Mouse (Mus musculus): ENCODE results near the gene Snx10.
A peak's percentile ranks its signal among the peaks of the same experiment; 100 is the strongest.

The Snx10 gene

DNA sequence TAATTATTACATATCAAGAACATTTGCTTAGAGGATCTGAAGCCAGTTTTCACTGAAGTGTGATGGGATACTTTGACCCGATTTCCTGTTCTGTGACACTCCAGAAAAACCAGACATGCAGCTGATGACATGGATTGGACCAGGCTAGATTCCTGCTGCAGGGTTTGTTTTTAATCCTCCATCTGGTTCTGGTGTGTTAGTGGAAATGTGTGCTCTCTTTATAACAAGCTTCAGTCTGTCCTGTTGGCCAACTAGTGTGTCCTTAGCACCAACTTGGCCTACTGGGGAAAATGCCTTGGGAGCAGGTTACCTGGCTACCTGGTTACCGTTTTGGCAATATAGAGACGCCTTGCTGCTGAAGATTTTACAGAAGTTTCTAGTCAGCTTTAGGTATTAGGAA is 63.6 kb downstream of the Snx10 start:
- DNase-seq: no peak

DNA sequence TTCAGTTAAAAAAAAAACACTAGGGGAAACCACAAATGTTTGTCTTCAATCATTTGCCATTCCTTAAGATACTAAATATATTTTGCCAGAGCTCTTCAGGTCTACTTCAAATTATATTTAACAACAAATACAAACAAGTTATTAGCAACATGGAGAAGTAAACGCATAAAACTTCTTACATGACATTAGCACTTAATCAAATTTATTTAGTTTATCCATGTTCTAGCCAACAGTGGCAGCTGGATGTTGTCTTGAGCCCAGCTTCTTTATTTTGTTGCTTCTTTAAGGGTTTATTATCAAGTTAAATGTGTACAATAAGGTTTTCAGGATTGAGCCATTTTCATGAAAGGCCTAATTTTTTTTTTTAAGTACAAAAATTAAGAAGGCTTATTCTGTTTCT is 67.6 kb downstream of the Snx10 start:
- DNase-seq: no peak

DNA sequence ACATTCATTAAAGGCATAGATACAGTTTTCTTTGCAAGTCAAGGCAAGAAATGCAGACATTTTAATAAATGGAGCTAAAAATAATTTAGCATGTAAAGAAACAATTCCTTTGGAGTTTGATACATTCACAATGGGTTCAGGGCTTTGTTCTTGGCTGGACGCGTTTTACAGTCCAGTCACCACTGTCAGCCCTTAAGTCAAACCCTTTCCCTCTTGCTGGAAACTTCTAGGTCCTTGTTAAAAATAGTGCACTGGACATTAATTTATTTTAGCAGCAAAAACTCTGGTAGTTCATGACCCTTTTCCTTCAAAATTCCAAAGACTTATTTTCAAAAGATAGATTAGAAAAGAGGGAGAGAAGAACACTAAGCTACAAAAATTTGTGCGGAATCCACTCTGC is 68.1 kb downstream of the Snx10 start:
- DNase-seq: no peak

DNA sequence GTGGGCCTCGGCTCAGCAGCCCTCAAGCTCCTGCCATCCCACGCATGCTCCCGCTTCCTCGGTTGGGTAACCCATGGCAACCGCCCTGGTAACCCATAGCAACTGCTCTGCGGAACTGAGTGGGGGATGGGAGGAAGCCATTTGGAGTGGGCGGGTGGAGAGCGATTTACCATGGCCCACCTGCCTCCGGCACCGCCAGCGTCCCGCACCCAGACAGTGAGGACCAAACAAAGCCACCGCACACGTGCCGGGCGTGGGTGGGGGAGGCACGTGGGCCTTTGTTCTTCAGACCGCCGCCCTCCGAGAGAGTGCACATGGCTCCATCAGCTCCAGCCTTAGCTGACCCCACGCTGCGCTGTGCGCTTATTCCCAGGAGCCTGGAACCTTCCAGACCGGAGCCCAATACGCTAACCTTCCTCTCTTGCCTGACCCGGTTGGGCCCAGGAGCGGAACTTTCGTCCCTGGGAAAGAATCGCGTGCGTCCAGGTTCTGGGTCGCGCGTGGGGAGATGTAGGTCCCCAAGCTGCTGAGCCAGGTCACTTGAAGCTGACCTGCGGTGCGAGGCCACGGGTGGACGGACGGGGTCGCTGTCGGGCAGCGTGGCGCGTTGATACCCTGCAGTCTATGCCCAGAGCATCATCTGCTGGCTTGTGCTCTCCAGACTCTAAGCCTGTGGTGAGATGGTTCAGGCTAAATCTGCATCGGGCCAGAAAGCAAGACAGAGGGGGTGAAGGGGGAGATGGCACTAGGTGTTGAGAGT is 68.8 kb downstream of the Snx10 start:
- peak; percentile 99 for DNase-seq

DNA sequence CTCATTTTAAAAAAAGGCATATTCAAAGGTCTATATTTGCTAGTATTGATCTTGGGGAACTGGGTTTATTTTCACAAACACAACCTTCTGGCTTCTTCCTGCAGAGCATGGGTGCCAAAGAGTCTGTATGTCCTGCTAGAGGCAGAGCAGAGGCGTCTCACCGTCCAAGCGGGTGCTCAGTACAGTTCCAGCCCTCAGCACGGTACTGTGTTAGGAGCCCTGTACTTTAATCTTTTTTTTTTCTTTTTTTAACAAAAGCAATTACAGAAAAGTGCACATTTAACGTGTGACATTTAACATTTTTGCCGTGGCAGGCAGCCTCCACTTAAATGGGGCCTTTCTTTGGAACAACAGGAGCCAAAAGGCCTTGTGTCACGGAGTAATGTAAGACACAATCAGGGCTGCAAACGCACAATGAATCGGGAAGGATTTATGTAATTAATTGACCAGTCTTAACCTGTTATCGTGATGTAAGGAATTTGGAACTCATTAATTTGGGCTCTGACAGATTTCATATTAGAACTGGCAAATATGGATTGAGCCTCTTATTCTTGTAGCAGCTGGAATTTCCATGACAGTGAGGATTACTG is 69.8 kb downstream of the Snx10 start:
- peak; percentile 43 to 59 for DNase-seq

DNA sequence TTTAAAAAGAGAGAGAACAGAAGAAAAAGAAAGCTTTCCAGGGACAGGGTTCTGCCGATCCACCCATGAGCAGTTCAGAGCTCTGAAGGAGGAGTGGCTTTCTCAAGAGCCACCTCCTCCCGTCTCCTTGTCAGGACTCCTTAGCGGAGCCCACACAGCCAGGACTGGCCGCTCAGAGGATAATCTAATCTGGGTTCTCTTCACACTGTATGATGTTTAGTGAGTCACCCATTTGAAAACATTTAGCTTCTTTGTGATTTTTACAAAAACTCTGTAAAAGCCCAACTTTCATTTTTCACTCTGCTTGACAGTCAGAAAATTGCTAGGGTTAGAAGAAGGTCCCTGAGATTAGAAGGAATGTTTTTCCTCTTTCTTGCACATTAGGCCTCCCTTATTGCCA is 70.8 kb downstream of the Snx10 start:
- no peak for DNase-seq

DNA sequence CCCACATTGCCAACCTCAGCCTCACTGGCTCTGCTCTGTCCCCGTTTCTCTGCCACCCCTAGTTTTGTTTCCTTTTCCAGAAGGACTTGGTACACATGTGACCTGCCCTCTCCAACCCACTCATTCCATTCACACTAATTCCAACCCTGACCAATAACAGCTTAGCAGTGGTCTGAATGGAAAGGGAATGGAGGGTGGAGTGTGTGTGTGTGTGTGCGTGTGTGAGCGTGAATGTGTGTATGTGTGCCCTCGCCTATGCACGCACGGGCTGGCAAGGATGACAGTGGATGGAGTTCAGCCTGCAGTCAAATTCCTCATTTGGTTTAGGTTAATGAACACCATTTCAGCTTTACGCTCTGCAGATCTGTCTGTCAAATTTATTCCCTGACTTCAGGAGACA is 74.4 kb downstream of the Snx10 start:
- no peak for DNase-seq

DNA sequence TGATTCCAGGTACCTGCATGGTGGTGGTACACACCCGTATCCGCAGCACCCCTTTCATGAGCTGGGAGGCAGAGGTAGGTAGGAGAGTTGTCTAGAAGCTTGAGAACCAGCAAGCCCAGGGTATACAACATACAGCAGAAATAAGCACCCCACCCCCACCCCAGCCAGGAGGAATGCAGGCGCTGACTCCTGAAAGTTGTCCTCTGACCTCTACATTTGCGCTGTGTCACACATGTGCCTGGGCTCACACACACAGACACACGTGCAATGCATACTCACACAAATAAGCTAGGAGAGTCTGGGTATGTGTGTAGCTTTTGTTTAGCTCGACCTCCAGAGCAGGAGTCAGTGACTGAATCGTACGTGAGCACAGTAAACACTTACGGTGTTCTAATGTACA is 76.7 kb downstream of the Snx10 start:
- DNase-seq: no peak

DNA sequence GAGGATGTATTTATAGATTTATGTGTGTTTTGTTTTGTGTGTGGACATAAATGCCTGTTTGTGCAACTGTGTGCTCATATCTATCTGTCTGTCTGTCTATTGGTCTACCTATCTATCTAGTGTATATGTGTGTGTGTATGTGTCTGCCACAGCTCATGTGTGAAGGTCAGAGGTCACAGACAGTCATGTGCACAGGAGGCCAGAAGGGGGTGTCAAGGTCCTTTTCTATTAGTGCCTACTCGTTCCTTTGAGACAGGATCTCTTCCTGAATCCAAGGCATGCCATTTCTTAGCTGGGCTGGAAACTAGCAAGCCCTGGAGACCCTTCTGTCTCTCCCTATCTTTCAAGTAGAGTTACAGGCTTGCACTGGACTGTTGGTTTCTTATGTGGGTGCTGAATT is 78.6 kb downstream of the Snx10 start:
- no peak for DNase-seq

DNA sequence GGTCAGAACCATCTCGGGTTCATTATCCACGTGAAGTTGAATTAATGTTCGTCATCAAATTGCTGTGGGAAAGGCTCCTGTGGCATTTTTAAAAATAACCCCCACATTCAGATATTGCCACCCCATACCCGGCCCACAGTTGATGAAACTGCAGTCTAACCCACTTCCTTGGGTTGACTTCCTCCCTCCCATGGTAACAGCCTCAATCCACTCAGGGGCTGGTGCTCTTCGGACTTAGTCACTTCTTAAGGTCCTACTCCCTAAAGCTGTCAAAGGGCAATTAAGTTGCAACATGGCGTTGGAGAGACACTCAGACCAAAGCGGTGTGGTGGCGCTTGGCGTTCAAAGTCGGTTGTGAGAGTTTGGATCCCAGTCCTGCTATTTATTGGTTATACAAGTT is 80.0 kb downstream of the Snx10 start:
- no peak for DNase-seq

DNA sequence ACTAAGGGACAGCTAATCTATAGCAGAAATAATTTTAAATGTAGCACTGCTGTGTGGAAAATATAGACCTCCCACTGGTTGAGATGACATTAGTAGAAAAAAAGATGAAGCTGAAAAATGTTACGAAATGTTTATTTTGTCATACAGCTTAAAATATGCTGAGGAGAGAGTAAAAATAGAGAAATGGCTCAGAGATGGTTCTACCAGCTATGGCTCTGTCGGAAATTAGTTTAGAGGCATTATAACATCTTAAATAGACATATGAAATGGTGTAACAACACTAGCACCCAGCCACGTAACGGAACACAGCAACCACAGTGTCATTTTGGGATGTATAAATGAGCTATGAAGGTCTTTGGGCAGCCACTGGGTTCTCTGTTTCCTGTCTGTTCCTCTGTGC is 82.5 kb downstream of the Snx10 start:
- DNase-seq: no peak

DNA sequence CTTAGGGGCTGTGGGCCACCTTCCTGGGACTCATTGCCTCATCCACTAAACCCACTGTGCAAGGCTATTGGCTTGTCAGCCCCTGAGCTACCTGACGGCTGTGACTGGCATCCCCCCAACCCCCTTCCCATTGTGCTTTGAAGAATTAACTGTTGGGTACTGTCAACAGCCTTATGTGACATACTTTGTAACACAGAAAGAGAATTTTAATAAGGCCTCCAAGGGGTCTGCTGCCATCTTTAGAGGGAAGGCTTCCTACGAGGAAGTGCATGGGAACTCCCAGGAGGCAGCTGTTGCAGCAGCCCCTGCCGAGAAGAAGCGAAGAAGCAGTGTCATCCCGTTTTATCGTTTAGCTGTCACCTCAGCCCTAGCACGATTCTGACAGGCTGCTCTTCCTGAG is 83.1 kb downstream of the Snx10 start:
- no peak for DNase-seq

DNA sequence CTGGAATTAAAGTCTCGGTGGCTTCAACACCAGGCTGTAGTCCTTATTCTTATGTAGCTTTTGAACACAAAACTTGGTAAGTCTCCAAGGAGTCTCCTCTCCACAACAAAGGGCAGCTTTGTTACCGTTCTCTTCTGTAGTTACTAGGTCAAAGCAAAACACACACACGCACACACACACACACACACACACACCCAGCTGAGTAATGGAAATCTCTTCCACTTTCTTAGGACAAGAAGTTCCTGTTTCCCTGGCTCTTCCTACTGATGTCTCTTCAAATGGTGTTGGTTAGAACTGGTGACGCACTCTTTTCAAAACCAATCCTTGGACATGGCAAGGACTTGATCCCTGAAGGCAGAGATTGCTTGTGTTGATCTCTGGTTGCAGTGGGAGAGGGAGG is 87.9 kb downstream of the Snx10 start:
- no peak for DNase-seq

DNA sequence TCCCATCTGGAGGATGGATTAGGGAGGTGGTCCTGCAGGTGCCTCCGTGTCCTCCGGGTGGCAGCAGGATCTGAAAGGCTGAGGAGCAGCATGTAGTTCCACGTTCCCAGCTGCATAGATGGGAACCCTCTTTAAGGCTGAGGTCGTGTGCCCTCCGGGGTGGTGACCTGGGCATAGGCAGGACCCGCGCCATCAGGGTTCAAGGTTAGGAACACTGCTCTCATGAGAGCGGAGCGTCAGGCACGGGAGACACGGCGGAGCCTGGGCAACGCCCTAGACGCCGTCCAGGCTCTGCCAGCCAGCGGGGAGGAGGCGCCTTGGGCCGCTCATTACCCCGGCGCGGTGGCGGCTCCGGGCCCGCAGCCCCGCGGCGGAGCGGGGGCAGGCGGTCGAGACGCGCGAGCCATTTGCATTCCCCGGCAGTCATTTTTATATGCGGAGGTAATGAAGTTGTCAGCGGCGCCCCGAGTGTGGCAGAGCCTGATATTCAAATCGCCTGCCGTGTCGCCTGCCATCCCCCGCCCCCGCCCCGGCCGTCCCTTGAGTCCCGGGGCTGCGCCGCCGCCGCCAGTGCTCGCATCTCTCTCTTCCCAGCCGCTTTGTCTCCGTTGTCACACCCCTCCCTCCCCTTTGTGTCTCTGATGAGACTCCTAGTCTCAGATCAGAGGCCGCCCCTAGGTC is 88.8 kb downstream of the Snx10 start:
- DNase-seq: peak; percentile 81 to 84

DNA sequence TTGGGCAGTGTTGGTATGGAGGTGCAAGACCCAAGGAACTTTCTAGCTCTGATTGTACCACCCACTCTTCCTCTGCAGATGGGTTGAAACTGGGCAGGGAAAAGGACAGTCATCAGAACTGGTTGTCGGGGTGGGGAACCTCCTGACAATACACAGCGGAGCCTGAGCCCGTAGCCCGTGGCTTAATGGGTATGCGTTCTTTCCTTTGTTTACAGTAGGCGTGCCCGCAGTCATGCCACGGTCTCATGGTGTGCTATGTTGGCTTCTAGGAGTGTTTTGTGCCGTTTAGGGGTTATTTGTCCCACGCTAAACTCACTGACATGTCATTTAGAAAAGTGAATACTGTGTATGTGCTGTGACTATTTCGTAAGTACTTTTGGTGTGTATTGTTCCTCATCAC is 90.0 kb downstream of the Snx10 start:
- no peak for DNase-seq

DNA sequence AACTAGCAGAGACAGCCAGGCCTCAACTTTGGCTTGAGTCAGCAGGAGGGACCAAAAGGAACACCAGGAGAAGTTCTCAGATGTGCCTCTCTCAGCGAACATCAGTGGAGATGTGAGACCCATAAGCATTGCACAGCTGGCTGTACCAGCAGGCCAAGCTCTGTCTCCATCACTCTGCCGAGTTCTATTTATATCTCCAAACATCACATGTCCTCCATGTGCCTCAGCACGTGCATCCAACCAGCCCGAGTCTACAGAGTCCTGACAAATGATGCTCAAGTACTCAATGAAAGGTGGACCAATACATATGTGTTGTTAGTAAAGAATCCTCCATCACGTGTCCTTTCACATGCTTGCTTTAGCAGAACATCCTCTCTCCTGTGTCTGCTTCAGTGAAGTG is 103.1 kb downstream of the Snx10 start:
- no peak for DNase-seq

DNA sequence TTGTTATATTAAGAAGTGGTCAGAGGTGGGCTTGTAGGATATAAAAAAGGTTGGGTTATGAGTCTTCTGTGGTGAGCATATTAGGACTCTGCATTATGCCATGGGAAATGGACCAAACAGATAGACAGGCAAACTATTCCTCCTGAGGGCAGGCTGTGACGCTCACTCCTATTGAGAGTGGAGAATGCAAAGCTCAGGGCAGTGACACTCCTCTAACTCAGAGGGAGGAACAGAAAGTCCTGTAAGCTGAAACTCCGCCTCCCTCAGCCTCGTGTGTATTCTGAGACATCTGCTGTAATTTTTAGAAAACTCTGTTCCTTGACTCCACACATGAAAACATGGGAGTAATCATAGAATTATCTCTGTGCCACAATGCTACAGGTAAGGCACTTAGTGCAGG is 106.0 kb downstream of the Snx10 start:
- no peak for DNase-seq

DNA sequence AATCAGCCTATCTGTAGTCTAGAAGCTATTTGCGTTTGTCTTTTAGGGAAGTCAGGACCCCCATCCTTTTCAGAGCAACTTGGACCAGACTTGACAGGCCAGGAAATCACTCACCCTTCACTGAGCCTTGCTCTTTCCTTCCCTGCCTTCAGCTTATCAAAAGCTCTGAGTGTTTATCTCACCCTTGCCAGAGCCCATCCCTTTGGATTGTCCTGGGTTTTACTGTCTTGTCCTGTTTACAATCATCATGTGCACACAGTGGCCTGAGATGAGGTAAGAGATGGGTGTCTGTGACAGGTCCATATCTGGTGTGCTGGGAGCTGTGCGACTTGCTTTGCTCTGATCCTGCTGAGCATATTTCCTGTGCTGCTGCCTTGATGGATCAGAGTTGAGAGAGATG is 106.5 kb downstream of the Snx10 start:
- DNase-seq: no peak

DNA sequence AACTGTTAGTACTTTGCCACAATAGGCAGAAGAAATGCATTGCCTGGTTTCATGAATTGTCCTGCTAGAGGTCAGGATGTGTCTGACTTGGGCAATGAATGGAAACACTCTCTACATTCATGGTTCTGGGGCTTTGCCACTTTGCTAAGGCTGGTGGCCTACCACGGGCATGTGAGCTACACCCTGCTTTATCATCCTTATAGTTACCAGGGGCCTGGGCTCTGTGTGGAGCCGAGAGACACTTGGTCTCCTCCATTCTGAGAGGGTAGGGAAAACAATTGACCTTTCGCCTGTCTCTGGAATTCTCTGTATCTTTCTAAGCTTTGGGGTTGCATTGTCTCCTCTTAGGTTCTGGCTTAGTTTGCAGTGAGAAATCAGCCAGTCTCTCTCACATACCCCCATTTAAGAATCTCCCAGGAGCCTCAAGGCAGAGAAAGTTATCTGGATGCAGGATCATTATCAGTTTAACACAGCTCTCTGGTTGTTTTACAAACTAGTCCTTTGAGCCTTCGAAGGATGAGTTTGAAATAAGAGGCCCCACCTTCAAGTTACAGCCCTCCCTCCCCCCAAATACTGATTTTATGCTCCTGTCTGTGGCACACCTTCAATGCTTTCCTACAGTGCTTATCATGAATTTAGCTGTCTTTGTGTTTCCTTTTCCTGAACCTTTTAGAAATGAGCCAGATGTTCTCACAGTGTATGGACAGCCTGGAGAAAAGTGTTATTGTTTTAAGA is 109.4 kb downstream of the Snx10 start:
- no peak for DNase-seq

DNA sequence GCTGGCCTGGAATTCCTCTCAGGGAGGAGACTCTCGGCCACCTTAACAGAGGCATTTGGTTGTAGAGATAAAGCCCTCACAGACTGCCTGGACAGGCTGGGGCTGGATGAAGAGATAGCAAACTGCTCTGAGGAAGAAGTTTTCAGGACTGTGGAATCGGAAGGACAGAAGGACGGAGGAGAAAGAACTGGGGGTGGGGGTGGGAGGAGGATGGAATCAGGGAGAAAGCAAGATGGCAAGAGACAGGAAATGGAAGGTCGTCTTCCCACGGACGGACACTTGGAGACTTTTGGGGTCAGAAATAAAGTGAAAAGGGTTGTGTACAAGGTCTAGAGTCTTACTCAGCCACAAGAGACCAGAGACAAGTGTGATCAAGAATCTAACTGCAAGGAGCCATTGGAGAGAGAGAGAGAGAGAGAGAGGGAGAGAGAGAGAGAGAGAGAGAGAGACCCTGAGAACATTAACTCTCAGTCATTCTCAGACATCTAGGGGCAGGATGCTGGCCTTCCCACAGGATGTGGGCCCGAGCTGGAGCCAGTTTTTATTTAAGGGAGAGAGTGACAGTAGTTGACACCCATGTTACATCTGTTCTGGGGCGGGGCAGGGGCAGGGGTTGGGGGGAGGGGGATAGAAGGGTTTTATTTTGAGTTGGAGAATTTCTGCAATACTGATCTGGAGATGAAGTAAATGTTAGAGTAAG is 110.1 kb downstream of the Snx10 start:
- no peak for DNase-seq

DNA sequence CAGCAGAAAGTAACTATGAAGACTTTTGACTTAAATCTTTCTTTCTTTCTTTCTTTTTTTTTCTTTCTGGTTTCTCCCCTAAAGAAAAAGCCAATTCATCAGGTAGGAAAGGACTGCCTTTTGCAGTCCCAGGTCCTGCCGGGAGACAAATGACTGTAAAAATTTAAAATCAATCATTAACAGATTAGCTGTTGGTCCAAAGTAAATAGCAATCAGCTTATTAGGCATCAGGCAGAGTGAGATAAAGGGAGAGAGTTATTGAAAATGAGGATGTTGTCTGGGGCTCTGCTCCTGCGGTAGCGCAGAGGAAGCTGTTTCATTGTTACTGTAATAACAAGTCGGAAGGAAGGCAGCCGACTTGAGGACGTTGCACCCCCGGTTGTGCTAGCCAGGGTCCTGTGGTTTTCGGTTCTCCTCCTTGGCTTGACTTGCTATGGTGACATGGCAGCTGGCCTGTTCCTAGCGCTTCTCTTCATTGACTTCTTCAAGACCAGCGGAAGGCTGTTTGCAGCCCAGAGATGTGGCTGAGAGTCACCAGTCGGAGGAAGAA is 112.4 kb downstream of the Snx10 start:
- DNase-seq: no peak

Measured in cerebellum, postnatal 14 days (tissue).